Mouse (Mus musculus) lung, embryonic 14.5 days (tissue): ENCODE measurements around the gene Skil. TPM values are rescaled to one million over a fixed set of nuclear protein-coding genes. Genes with fewer than 3 reads are reported as not detected.

Source experiments
- ATAC-seq: fragments of 200-750 bp; cut with Nextera tagmentation; 2 replicates; pipeline ENCODE4 v1.8.0; 2017; ENCODE audit warnings: mild to moderate bottlenecking, moderate TSS enrichment, moderate library complexity; ENCODE audit not compliant: insufficient read depth
- DNase-seq: peaks from one replicate; pipeline ENCODE4 v3.0.0-alpha.2; 2015
- H3K27ac ChIP-seq: fragments of 300-500 bp; sonication (generic); 2 replicates; pipeline ENCODE4 v1.5.1; 2014; ENCODE audit warnings: low read depth, mild to moderate bottlenecking, moderate library complexity
- H3K27me3 ChIP-seq: fragments of 300-500 bp; sonication (generic); 2 replicates; pipeline ENCODE4 v1.6.1; 2014; ENCODE audit warnings: low read length, control low read depth; ENCODE audit not compliant: insufficient read depth
- H3K36me3 ChIP-seq: fragments of 300-500 bp; sonication (generic); 2 replicates; pipeline ENCODE4 v1.6.1; 2014; ENCODE audit warnings: control low read depth; ENCODE audit not compliant: insufficient read depth
- H3K4me1 ChIP-seq: fragments of 300-500 bp; sonication (generic); 2 replicates; pipeline ENCODE4 v1.6.1; 2014; ENCODE audit warnings: antibody characterized with exemption, control low read depth; ENCODE audit not compliant: insufficient read depth
- H3K4me2 ChIP-seq: fragments of 300-500 bp; sonication (generic); 2 replicates; pipeline ENCODE4 v1.6.1; 2014; ENCODE audit warnings: mild to moderate bottlenecking
- H3K4me3 ChIP-seq: fragments of 300-500 bp; sonication (generic); 2 replicates; pipeline ENCODE4 v1.5.1; 2014; ENCODE audit warnings: low read depth, low read length
- H3K9ac ChIP-seq: fragments of 300-500 bp; sonication (generic); 2 replicates; pipeline ENCODE4 v1.6.1; 2014
- H3K9me3 ChIP-seq: fragments of 300-500 bp; sonication (generic); 2 replicates; pipeline ENCODE4 v1.6.1; 2016; ENCODE audit warnings: low read depth, low read length, control low read depth
- CTCF ChIP-seq: IDR thresholded peaks from 2 replicates; pipeline ENCODE4 v1.5.1; 2016; ENCODE audit warnings: antibody characterized with exemption, low read depth
- WGBS: fragments of 180-500 bp; shearing (Covaris S2); extraction: QIAGEN DNeasy Blood & Tissue Kit; methylation state at CpG from one replicate; pipeline ENCODE4 v1.1.7; 2014; 5-methylcytosine and 5-hydroxymethylcytosine counted together
- polyA plus RNA-seq: library from polyadenylated mRNA; unstranded; fragments of >200 nt; fragmentation: Nextera tagmentation; extraction: Ambion mirVana; gene quantifications from 2 replicates; pipeline ENCODE4 v1.2.1, GENCODE M21; 2014

Skil gene
- polyA plus RNA-seq, 1 experiment from 2014 or later = 24.0 TPM

- DNase-seq (peak; percentile 77), ATAC-seq (peak; percentile 81)
- peak overlapping the region; percentile 70 for H3K4me2 ChIP-seq
- H3K27ac ChIP-seq = peak overlapping the region; percentile 58
- peak overlapping the region; percentile 54 for H3K9ac ChIP-seq
- peak overlapping the region; percentile 49 for H3K4me3 ChIP-seq
- 16% methylated on average over 17 of the region's 17 CpGs for WGBS
- no peaks in the 10 kb centered on the region for H3K9me3 ChIP-seq
- TF ChIP-seq CTCF = peak; percentile 36; the same call in 1 of the 2 replicates
- H3K27me3 ChIP-seq = no peaks in the 10 kb centered on the region
- H3K4me1 ChIP-seq = no peaks in the 10 kb centered on the region
- peaks cover 5% of the 10 kb centered on the region; the same call in 1 of the 2 replicates for H3K36me3 ChIP-seq
These were observed 38.7 kb upstream of the Skil start for GRCm38 (mm10) chr3:31056047-31056650.

GRCm38 (mm10) chr3:31056651-31057627 is 37.9 kb upstream of the Skil start:
- Histone ChIP-seq H3K9me3 (no peaks in the 10 kb centered on the region), H3K4me2 (peak overlapping the region; percentile 70), H3K9ac (peak overlapping the region; percentile 54), H3K27ac (peak overlapping the region; percentile 89), H3K4me1 (no peaks in the 10 kb centered on the region), H3K27me3 (no peaks in the 10 kb centered on the region), H3K36me3 (no peaks in the 10 kb centered on the region), H3K4me3 (peak overlapping the region; percentile 49)
- 2% methylated on average over 30 of the region's 30 CpGs for WGBS
- DNase-seq = peak; percentile 97
- ATAC-seq = peak; percentile 91
- peak; percentile 97 for TF ChIP-seq CTCF

GRCm38 (mm10) chr3:31060745-31061102 is 34.1 kb upstream of the Skil start:
- ATAC-seq (no peak), DNase-seq (no peak)
- Histone ChIP-seq H3K9me3 (no peaks in the 10 kb centered on the region), H3K4me3 (no peak overlapping the region), H3K27ac (no peak overlapping the region), H3K36me3 (no peaks in the 10 kb centered on the region), H3K27me3 (no peaks in the 10 kb centered on the region), H3K4me2 (no peak overlapping the region), H3K4me1 (no peaks in the 10 kb centered on the region), H3K9ac (no peak overlapping the region)
- TF ChIP-seq CTCF = no peak
- WGBS = 84% methylated on average over 8 of the region's 8 CpGs

- WGBS = 57% methylated on average over 20 of the region's 20 CpGs
- Histone ChIP-seq H3K4me1 (no peaks in the 10 kb centered on the region), H3K27ac (no peak overlapping the region), H3K9ac (no peak overlapping the region), H3K36me3 (no peaks in the 10 kb centered on the region), H3K9me3 (no peaks in the 10 kb centered on the region), H3K4me3 (no peak overlapping the region), H3K27me3 (no peaks in the 10 kb centered on the region), H3K4me2 (0 out of 2 replicates have a peak overlapping the region, but pooled peaks have one; percentile 5)
- DNase-seq = peak; percentile 41
- no peak for ATAC-seq
- TF ChIP-seq CTCF = no peak
These were observed 33.6 kb upstream of the Skil start for GRCm38 (mm10) chr3:31061103-31061785.

GRCm38 (mm10) chr3:31061786-31062120 is 33.1 kb upstream of the Skil start:
- ATAC-seq (no peak), DNase-seq (no peak)
- Histone ChIP-seq H3K27ac (no peak overlapping the region), H3K4me3 (no peak overlapping the region), H3K4me1 (no peaks in the 10 kb centered on the region), H3K9ac (no peak overlapping the region), H3K36me3 (no peaks in the 10 kb centered on the region), H3K4me2 (no peak overlapping the region), H3K27me3 (no peaks in the 10 kb centered on the region), H3K9me3 (no peaks in the 10 kb centered on the region)
- WGBS = 66% methylated on average over 4 of the region's 4 CpGs
- TF ChIP-seq CTCF = peak; percentile 30; the same call in 1 of the 2 replicates

- H3K9ac ChIP-seq = no peak overlapping the region
- H3K4me1 ChIP-seq = no peaks in the 10 kb centered on the region
- H3K4me3 ChIP-seq = no peak overlapping the region
- no peaks in the 10 kb centered on the region for H3K9me3 ChIP-seq
- ATAC-seq (no peak), DNase-seq (no peak)
- H3K27me3 ChIP-seq = no peaks in the 10 kb centered on the region
- no peak overlapping the region for H3K27ac ChIP-seq
- 85% methylated on average over 7 of the region's 7 CpGs for WGBS
- TF ChIP-seq CTCF = no peak
- H3K4me2 ChIP-seq = no peak overlapping the region
- no peaks in the 10 kb centered on the region for H3K36me3 ChIP-seq
These were observed 32.5 kb upstream of the Skil start for GRCm38 (mm10) chr3:31062325-31062724.

GRCm38 (mm10) chr3:31068482-31068881 is 26.4 kb upstream of the Skil start:
- 82% methylated on average over 7 of the region's 7 CpGs for WGBS
- ATAC-seq = no peak
- Histone ChIP-seq H3K9me3 (no peaks in the 10 kb centered on the region), H3K27ac (no peak overlapping the region), H3K4me3 (no peak overlapping the region), H3K27me3 (no peaks in the 10 kb centered on the region), H3K36me3 (no peaks in the 10 kb centered on the region), H3K4me1 (no peaks in the 10 kb centered on the region), H3K4me2 (no peak overlapping the region), H3K9ac (no peak overlapping the region)
- no peak for TF ChIP-seq CTCF
- no peak for DNase-seq
